Mouse (Mus musculus): ENCODE data around the gene Rgs13.

The Rgs13 gene

DNA sequence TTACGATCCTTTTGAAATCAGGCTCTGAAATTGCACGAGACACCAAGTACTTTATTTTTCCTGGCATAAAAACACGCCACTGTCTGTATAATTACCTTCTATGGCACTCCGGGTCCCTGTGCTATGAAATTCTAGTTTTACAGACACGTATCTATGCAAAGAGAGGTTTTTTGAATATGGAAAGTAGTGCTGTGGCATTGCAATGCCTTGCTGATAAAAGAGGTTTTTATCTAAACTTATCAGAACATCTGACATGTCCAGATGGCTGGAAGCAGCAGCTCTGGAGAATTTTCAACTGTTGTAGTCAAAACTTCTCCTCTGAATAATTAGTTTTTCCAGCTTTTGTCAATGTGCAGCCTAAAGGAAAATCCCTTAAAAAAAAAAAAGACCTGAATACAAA lies at the start of gene Rgs13:
Gene Rgs13 (minus strand): TSS at position 207 of the 400 bp plus-strand sequence.
- no peak for DNase-seq (ENCODE audit: low read depth, low spot score)

DNA sequence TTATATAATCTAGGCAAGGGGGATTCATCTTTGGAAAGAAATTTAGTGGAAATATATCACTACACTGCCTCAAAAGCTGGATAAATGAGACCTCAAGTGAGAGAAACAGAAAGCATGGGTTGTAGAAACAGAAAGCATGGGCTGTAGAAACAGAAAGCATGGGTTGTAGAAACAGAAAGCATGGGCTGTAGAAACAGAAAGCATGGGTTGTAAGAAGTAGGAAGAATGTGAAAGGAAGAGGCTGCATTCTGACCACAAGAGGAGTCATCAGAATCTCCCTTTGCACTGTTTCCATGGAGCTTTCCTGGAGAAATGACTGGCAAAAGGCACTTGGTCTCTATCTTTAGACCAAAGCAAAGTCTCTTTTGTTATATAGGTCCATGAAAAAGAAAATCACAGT lies 38.1 kb upstream of the Rgs13 start:
- no peak for DNase-seq (ENCODE audit: low read depth, low spot score)

DNA sequence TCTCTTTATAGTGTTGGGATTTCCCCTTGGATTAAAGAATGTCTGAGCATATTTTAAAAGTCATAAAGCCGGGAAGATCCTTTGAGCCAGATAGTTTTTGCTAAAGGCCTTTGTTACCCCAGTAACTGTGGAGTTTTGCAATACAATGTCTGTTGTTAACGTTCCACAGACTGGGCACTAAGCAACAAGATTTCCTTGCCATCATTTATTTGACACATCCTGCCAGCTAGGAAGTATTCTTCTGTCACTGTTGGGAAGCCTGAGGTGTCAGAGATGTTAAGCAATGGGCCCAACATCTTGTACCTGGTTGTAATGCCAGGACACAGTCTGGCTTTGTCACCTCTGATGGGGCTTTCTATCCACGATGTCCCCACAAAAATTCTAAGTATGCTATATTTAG lies 33.7 kb upstream of the Rgs13 start:
- no peak for DNase-seq (ENCODE audit: low read depth, low spot score)

DNA sequence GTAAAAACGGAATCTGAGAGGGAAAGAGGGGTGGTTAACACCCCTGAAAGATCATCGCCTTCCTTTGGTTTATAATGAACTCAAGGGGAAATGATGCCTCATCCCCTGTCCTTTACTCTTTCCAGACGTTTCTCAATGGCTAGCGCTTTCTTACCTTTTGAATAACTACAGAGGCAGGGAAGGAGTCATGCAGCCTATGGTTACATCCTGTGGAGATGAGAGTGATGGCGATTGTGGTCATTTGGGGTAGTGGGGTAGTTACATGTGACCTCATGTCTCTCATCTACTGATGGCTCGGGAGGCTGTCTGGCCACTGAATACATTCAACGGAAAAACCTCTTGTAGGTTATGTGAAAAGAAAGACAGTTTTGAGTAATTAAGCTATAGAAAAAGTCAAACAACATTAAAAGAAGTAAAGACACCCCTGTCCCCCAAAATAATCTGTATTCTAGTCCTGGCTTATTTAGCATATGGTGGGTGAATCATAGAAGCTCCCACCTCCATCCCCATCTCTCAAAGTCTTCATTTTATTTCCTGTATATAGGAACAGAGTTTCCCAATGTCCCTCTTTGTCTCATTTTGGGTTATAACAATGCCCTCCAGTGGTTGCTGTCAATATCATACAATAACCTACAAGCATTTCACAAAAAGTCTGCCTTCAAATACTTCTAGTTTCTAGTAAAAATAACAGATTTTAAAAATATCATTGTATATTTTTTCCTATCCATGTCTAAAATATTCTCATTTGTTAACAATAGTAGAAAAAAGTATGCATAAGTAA lies 29.3 kb upstream of the Rgs13 start:
- no peak for DNase-seq (ENCODE audit: low read depth, low spot score)

DNA sequence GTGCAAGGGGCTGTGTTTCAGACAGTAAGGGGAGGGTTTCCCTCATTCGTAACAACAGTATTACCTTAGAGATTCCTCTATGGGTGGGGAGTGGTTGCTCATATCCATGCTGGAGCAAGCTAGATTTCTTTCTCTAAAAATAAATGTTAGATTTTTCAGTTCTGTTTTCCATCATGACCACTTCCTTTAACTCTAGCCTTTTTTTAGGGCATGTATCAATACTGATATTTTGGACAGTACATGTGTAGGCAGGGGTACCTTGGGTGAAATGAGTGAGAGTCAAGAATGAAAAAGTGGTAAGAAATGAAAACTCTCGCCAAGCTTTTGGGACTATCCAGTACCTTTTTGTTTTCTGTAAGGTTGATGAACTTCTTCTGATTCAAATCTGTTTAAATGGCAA lies 27.6 kb upstream of the Rgs13 start:
- DNase-seq (ENCODE audit: low read depth, low spot score) = no peak

DNA sequence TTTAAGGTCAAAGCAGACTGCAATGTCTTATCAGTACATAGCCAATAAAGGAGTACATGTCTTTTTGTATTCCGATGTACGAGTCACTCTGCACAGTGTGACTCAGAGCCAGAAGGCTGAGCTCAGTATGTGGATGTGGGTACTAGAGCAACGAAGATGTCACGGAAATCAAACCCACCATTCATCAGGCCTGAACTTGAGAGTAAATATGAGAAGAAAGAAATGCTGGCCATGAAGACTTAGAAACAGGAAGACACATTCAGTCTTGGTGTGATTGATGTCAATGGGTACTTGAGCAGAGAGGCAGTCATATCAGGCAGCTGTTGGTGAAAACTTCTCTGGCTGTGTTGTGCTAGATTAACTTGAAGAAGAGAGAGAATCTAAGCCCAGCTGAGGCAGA lies 25.8 kb upstream of the Rgs13 start:
- no peak for DNase-seq (ENCODE audit: low read depth, low spot score)

DNA sequence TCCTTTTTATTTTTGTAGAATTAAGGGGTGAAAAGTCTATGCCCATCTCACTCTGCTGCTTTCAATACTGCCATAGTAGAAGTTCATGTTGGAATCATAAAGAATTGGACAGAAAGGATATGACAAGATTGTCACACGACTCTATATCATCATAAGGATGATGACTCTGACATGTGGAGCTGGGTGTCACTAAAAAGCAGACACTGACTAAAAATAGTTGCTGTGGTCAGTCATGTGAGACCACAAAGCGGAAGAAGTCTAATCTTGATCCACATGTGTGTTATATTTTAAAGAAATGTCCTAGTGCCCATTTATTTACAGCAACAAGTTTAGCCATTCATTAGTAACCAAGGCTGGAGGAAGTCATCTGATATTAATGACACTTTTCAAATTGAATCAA lies 23.3 kb upstream of the Rgs13 start:
- no peak for DNase-seq (ENCODE audit: low read depth, low spot score)

DNA sequence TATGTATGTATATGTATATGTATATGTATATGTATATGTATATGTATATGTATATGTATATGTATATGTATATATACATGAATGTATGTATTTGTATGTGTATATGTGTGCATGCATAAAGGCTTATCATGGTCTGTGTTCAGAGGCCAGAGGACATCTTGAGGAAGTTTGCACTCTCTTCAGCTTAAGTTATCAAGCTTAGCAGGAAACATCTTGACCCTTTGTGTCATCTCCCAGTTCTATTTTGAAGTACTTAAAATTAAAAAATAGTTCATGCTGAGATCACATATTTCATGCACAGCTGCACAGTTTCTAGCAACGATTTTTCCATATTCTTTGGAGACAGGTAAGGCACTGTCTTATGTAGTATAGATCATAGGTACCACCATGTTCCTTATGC lies 22.4 kb upstream of the Rgs13 start:
- DNase-seq (ENCODE audit: low read depth, low spot score) = no peak

DNA sequence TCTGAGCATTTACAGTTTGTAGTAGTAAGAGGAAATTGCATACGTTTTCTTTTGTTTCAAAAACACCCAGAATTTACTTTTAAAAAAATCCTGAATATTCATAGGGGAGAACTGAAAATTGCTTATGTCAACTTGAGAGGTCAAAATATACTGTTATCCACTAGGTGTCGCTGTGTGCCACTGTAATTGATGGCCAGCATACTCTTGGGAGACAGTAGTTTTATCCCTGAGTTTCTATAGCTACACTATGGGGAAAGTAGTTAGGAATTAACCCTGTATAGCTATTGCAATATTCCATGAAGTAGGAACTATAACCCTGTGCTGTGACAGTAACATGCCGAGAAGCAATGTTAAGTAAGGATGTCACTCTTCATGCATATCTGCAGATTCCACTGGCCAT lies 20.5 kb upstream of the Rgs13 start:
- DNase-seq (ENCODE audit: low read depth, low spot score) = peak; percentile 8

DNA sequence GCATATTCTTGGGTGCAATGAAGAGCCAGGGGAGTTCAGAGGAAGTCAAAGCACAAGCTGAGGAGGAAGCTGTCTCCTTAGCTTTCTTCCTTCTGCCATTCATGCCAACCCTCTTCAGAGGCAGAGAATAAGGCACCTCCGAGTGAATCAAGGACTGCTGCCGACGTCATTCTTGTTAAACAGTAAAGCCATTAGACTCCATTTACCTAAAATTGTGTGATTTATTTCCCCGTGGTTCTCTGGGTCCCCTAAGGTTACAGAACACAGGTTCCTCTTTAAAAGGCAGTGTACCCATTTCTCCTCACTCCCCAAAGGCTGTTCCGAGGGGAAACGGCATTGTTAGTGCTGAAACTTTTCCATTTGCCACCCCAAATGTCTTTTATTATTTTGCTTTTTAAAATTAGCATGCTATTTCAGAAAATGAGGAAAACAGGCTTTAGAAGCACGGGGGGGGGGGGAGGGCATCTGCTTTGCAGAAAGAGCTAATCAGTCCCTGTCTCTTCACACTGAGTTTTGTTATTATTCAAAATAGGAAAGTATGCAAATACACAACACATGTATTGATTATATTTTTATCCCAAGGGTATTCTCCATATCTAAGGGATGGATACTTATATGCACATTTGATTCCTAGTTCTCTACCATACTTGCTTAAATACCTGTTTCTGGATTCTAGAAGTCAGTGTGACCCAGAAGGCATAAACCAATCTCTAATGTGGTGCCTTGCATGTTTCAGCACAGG lies 9.7 kb upstream of the Rgs13 start:
- no peak for DNase-seq (ENCODE audit: low read depth, low spot score)

DNA sequence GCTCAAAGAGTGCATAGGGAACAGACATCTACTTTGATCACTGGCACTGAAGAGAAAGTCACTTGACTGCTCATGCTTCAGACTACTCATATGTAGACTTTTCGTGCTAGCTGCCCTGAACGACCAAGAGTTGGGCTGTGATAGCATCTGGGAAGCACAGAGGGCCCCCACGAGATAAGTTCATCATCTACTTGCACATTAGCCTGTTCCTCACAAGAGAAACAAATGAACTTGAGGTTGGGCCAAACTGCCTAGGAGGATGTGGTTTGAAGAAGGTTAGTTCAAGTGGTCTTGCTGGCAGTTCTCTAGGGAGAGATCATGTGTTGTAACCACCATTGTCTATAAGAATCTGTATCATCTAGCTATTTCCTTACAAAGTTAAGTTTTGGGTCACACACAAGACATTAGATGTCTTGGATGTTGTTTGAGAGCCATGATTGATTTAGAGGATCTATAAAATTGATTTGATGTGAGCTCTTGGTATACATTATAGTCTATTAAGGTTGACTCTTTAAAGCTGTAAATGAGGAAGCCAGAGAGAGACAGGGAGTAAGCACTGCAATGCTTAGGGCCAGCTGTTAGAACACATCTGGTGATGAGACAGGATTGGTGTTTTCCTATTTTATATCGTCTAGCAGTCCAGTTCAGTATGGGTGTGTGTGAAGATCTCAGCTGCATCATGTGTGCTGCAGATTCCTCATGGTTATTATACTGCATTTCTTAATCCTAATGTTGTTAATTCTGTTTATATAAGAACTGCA lies 8.0 kb upstream of the Rgs13 start:
- no peak for DNase-seq (ENCODE audit: low read depth, low spot score)

DNA sequence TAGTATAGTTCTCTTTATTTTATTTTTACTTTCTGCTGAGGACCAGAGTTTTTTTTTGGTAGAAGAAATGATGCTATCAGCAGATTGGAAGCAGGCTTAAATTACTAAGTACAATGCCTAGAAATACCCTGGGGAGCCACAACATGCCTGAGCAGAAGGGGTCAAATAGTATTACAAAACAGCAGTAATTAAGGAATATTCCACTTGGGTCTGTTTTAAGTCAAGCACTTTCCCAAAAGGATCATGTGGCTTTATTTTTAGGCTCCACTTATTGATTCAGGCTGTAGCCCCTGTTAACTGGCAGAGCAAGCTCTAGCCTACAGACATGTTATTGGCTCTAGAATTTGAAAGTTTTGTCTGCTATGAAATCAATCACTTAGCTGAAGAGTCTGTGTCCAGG lies 6.5 kb upstream of the Rgs13 start:
- no peak for DNase-seq (ENCODE audit: low read depth, low spot score)

DNA sequence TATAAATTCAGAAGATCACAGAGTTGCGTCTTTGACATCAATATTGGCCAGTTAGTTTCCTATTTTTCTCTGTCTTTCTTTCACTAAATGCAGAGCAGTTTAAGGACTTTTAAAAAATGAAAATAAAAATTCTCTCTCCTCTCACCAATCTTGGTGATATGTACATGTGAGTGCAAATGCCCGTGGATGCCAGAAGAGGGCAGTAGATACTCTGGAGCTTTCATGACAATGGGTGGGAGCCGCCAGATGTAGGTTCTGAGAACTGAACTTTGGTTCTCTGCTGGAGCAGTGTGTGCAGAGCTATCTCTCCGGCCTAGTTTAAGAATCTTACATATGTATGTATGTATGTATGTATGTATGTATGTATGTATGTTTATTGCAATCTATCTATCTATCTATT lies 2.4 kb upstream of the Rgs13 start:
- DNase-seq (ENCODE audit: low read depth, low spot score) = no peak

DNA sequence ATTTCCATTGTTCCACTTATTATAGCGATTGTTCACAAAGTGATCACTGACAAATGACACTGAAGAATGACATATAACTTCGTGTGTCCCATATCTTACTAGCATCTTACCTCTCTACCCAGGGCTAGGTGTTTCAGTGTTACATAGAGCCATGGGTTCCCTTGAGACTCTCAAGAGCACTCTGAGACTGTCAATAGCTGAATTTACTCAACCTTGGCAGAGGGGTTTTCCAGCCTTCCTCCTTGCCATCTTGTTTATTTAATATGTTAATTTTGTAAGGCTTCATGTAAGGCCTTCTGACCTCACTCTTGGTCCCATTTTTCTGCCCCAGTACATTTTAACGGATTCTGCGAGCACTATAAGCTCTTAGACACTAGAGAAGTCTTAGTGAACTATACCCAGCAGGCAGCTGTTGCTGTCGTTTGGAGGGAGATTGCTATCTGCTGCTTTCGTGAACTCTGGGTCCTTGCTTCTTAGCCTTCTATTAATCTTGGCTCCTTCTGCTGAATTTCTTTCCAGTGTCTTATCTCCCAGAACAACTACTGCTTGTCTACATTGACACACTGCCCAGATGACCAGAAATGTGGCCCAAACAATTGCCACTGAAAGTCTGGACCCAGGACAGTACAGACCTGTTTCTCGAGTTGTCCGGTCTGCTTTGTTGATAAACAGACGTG lies 1.2 kb upstream of the Rgs13 start:
- no peak for DNase-seq (ENCODE audit: low read depth, low spot score)

DNA sequence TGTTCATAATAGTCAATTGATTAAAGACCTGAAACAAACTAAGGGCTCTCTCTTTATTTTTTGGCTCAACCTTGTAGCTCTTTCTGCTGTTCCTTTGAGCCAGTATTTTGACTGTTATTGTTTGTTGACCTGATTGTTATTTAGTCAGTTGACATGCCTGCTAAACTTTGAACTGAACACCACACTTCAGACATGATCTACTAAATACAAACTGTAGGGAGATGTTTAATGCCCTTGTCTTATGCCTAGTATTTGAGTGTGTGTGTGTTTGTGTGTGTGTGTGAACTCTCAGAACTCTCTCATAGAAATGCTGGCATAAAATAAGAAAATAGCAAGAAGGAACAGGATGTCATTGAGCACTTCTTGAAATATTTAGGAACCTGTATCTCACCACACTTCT lies 448 bp upstream of the Rgs13 start:
- no peak for DNase-seq (ENCODE audit: low read depth, low spot score)

DNA sequence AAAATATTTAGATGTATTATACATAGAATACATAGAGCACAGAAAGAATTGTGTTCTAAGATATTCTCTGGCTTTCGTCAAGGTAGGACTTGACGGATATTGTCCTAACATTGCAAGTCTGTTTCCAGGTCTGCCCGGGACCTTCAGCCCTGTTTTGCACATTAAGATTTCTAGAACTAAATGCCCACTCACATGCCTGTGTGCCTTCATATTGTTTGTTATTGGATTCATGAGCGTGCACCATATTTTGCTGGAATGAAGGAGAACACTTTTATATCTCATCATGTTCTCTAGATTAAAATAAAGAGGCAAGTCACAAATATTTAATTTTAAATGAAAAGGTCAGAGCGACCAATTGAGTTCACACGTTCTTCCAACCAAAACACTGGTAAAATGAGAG lies 2.4 kb downstream of the Rgs13 start:
- DNase-seq (ENCODE audit: low read depth, low spot score) = no peak

DNA sequence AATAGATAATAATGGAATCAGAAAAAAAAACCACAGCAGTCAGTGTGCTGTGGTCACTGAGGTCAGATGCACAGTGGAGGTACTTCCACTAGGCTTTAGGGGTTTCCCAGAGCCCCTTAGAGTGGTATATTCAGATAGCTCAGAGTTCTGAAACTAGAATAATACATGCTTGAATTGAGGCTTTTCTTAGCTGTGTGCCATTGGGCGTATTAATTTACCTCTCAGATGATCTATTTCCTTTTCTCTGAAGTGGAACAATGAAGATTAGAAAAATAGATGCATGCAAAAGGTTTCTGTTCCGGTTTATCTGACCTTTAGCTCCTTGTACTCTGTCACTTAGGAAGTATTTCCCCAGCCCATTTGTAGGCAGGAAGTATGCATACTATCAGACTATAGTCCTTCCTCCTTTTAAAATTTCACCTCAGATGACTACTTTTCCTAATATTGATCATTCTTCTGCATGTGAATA lies 3.6 kb downstream of the Rgs13 start:
- no peak for DNase-seq (ENCODE audit: low read depth, low spot score)

DNA sequence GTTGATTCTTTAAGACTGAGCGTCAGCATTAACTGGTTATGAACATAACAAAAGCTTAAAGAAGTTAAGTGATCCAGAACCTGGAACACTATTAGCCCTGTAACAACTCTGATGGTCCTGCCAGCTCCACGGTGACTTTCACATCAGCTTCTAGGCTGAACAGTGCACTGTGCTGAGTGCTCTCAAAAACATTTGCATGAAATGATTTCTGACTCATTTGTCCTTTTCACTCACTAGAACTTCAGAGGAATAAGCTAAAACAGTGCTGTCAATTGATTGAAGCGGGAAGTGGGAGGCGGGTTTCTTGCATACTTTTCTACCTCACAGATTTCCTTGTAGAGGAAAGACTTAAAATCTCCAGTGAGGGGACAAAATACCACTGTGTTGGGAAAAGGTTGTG lies 8.3 kb downstream of the Rgs13 start:
- DNase-seq (ENCODE audit: low read depth, low spot score) = no peak

DNA sequence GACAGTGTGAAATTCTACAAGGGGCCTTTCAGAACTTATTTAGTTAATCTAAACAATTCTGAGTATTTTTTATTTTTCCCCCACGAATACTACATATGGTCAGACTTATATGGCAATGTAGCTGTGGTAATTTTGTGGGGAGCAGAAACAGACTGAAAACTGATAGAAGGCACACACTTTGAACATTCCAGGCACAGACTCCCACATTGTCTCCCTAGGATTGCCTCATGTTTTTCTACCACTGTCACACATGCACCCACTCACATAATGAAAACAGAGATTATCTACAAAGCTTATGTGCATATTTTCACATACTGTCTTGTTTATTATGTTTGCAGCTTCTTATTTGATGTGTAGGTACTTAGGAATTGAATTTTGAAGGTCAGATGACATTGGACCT lies 9.4 kb downstream of the Rgs13 start:
- DNase-seq (ENCODE audit: low read depth, low spot score) = no peak

DNA sequence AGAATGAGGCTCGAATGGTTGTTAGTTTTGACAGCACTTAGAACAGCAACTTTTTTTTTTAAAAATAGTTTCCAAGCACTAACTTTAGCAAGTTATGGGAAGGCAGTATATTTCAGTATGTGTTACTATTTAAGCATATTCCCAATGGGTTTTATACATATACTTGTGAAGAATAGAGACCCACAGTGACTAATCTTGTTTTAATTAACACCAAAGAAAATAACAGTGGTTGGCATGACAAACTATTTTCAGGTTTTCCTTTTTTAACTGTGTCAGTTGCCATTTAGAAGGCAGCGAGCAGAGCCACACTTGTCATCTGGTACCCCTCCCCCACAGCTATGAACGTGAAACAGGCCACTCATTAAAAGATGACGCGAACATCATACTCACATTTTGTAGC lies 10.3 kb downstream of the Rgs13 start:
- DNase-seq (ENCODE audit: low read depth, low spot score) = no peak

DNA sequence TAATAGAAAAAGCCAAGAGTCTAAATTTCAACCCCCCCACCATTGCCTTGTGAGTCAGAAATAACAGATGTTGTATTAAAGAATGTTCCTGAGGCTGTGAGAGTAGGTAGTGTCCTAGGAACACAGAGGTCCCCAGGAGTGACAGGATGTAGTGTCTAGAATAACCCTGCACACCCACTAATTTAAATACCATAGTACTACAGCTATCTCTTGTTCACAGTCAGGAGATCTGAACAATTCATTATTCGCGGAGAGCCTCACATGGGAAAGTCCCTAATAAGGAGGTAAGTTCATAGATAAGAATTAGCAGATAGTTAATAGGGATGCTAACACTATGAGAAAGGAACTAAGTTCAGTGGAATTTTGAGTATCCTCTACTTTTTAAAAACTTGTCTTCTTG lies 10.9 kb downstream of the Rgs13 start:
- no peak for DNase-seq (ENCODE audit: low read depth, low spot score)

DNA sequence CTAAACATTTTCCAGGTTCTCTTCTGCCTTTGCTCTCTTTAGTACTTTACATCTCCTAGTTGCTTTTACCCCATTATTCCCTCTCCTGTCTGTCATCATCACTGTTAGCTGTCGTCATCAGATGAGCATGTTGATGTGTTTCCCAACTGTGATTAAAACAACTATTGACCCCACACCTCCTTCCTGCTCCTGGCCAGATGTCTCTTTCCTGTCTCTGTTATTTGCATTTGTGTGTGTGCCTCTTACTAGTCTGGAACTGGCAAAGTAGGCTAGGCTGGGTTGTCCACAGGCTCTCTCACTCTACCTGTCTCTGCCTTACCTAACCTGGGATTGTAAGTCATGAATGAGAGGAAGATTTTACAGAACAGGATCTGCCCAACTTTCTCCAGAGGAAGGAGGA lies 24.6 kb downstream of the Rgs13 start:
- DNase-seq (ENCODE audit: low read depth, low spot score) = no peak

Data from c-Kit-negative CD71-positive TER-119-positive erythroid progenitor cells, embryonic 14.5 days (primary cell).